Mouse (Mus musculus): Measurements from ENCODE around the gene Mrps26. TPM values are rescaled to one million over a fixed set of nuclear protein-coding genes. Genes with fewer than 3 reads are reported as not detected.

Mrps26 gene
- polyA plus RNA-seq, 1 experiment = 82.5 TPM

GRCm38 (mm10) chr2:130554841-130555240 is 8.7 kb upstream of the Mrps26 start:
- no peak overlapping the region for H3K4me3 ChIP-seq (ENCODE audit: low read depth, low read length)
- H3K27ac ChIP-seq (ENCODE audit: insufficient read depth, low read depth, low read length) = no peak overlapping the region
- 85% methylated on average over 7 of the region's 7 CpGs for WGBS
- TF ChIP-seq POLR2A (IDR thresholded peaks at IDR 0.05; ENCODE audit: low read depth, low read length) (no peak), CTCF (IDR thresholded peaks at IDR 0.05; ENCODE audit: extremely low read depth, insufficient read length, insufficient replicate concordance, low read depth, low read length) (no peak)
- no peaks in the 10 kb centered on the region for H3K4me1 ChIP-seq (ENCODE audit: control insufficient read depth, insufficient read depth, insufficient read length, low read length)
- no peaks in the 10 kb centered on the region for H3K27me3 ChIP-seq (ENCODE audit: control insufficient read depth, insufficient read depth, low read length)
- peaks cover 22% of the 10 kb centered on the region for H3K36me3 ChIP-seq (ENCODE audit: control insufficient read depth, insufficient read depth, low read length)

GRCm38 (mm10) chr2:130556292-130556691 is 7.2 kb upstream of the Mrps26 start:
- Histone ChIP-seq H3K27ac (ENCODE audit: insufficient read depth, low read depth, low read length) (no peak overlapping the region), H3K4me3 (ENCODE audit: low read depth, low read length) (no peak overlapping the region), H3K27me3 (ENCODE audit: control insufficient read depth, insufficient read depth, low read length) (no peaks in the 10 kb centered on the region), H3K4me1 (ENCODE audit: control insufficient read depth, insufficient read depth, insufficient read length, low read length) (no peaks in the 10 kb centered on the region), H3K36me3 (ENCODE audit: control insufficient read depth, insufficient read depth, low read length) (peaks cover 17% of the 10 kb centered on the region)
- 41% methylated on average over 1 of the region's 1 CpGs for WGBS
- no peak for TF ChIP-seq CTCF (IDR thresholded peaks at IDR 0.05; ENCODE audit: extremely low read depth, insufficient read length, insufficient replicate concordance, low read depth, low read length)
- no peak for TF ChIP-seq POLR2A (IDR thresholded peaks at IDR 0.05; ENCODE audit: low read depth, low read length)

DNA sequence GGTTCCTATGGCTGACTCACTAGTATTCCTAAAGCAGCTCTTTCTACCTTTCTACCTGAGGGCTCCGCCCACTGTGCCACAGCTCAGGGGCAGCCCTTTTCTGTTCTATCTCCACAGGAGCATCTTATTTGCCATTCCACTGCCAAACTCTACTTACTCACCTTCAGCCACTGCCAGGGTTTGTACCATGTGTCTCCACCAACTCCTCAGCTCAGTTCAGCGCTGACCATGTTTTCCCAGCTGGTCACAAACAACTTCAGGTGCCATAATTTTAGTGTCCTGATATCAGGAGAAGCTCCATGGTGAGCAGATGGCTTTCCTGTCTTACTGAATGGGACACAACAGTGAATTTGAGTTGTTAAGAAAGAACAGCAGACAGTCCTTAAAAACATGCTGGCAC is 6.1 kb upstream of the Mrps26 start:
- Histone ChIP-seq H3K27me3 (ENCODE audit: control insufficient read depth, insufficient read depth, low read length) (no peaks in the 10 kb centered on the region), H3K4me1 (ENCODE audit: control insufficient read depth, insufficient read depth, insufficient read length, low read length) (no peaks in the 10 kb centered on the region), H3K4me3 (ENCODE audit: low read depth, low read length) (no peak overlapping the region), H3K36me3 (ENCODE audit: control insufficient read depth, insufficient read depth, low read length) (peaks cover 10% of the 10 kb centered on the region), H3K27ac (ENCODE audit: insufficient read depth, low read depth, low read length) (no peak overlapping the region)
- TF ChIP-seq POLR2A (IDR thresholded peaks at IDR 0.05; ENCODE audit: low read depth, low read length) (no peak), CTCF (IDR thresholded peaks at IDR 0.05; ENCODE audit: extremely low read depth, insufficient read length, insufficient replicate concordance, low read depth, low read length) (no peak)
- 98% methylated on average over 2 of the region's 2 CpGs for WGBS

GRCm38 (mm10) chr2:130558015-130558414 is 5.5 kb upstream of the Mrps26 start:
- peaks cover 9% of the 10 kb centered on the region for H3K36me3 ChIP-seq (ENCODE audit: control insufficient read depth, insufficient read depth, low read length)
- H3K27me3 ChIP-seq (ENCODE audit: control insufficient read depth, insufficient read depth, low read length) = no peaks in the 10 kb centered on the region
- no peak overlapping the region for H3K4me3 ChIP-seq (ENCODE audit: low read depth, low read length)
- TF ChIP-seq CTCF (IDR thresholded peaks at IDR 0.05; ENCODE audit: extremely low read depth, insufficient read length, insufficient replicate concordance, low read depth, low read length) (no peak), POLR2A (IDR thresholded peaks at IDR 0.05; ENCODE audit: low read depth, low read length) (no peak)
- H3K27ac ChIP-seq (ENCODE audit: insufficient read depth, low read depth, low read length) = no peak overlapping the region
- 83% methylated on average over 2 of the region's 2 CpGs for WGBS
- peaks cover 4% of the 10 kb centered on the region; the same call in 1 of the 2 replicates for H3K4me1 ChIP-seq (ENCODE audit: control insufficient read depth, insufficient read depth, insufficient read length, low read length)

DNA sequence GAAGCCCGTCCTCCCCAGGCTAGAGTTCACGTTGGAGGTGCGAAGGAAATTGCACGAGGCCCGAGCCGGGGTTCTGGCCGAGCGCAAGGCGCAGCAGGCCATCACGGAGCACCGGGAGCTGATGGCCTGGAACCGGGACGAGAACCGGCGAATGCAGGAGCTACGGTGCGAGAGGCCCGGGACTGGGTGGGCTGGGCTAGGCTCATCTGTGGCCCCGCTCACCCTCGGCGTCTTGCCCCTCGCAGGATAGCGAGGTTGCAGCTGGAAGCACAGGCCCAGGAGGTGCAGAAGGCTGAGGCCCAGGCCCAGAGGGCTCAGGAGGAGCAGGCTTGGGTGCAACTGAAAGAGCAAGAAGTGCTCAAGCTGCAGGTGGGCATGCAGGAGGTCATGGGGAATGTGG is 521 bp downstream of the Mrps26 start:
- TF ChIP-seq POLR2A (IDR thresholded peaks at IDR 0.05; ENCODE audit: low read depth, low read length) = no peak
- no peak for TF ChIP-seq CTCF (IDR thresholded peaks at IDR 0.05; ENCODE audit: extremely low read depth, insufficient read length, insufficient replicate concordance, low read depth, low read length)
- H3K4me1 ChIP-seq (ENCODE audit: control insufficient read depth, insufficient read depth, insufficient read length, low read length) = peaks cover 13% of the 10 kb centered on the region; the same call in 1 of the 2 replicates
- H3K27ac ChIP-seq (ENCODE audit: insufficient read depth, low read depth, low read length) = no peak overlapping the region
- no peaks in the 10 kb centered on the region; the same call in 1 of the 2 replicates for H3K36me3 ChIP-seq (ENCODE audit: control insufficient read depth, insufficient read depth, low read length)
- peak overlapping the region; percentile 85 for H3K4me3 ChIP-seq (ENCODE audit: low read depth, low read length)
- no peaks in the 10 kb centered on the region for H3K27me3 ChIP-seq (ENCODE audit: control insufficient read depth, insufficient read depth, low read length)
- WGBS = 1% methylated on average over 23 of the region's 23 CpGs

GRCm38 (mm10) chr2:130564983-130565382 is 1.4 kb downstream of the Mrps26 start:
- no peak for TF ChIP-seq POLR2A (IDR thresholded peaks at IDR 0.05; ENCODE audit: low read depth, low read length)
- no peak for TF ChIP-seq CTCF (IDR thresholded peaks at IDR 0.05; ENCODE audit: extremely low read depth, insufficient read length, insufficient replicate concordance, low read depth, low read length)
- Histone ChIP-seq H3K4me1 (ENCODE audit: control insufficient read depth, insufficient read depth, insufficient read length, low read length) (peaks cover 13% of the 10 kb centered on the region; the same call in 1 of the 2 replicates), H3K27ac (ENCODE audit: insufficient read depth, low read depth, low read length) (no peak overlapping the region), H3K36me3 (ENCODE audit: control insufficient read depth, insufficient read depth, low read length) (no peaks in the 10 kb centered on the region; the same call in 1 of the 2 replicates), H3K4me3 (ENCODE audit: low read depth, low read length) (peak overlapping the region; percentile 85; the same call in 1 of the 2 replicates), H3K27me3 (ENCODE audit: control insufficient read depth, insufficient read depth, low read length) (no peaks in the 10 kb centered on the region)
- WGBS = 83% methylated on average over 8 of the region's 8 CpGs

GRCm38 (mm10) chr2:130568921-130569320 is 5.4 kb downstream of the Mrps26 start:
- H3K36me3 ChIP-seq (ENCODE audit: control insufficient read depth, insufficient read depth, low read length) = no peaks in the 10 kb centered on the region; the same call in 1 of the 2 replicates
- peaks cover 7% of the 10 kb centered on the region; the same call in 1 of the 2 replicates for H3K4me1 ChIP-seq (ENCODE audit: control insufficient read depth, insufficient read depth, insufficient read length, low read length)
- H3K27ac ChIP-seq (ENCODE audit: insufficient read depth, low read depth, low read length) = no peak overlapping the region
- H3K27me3 ChIP-seq (ENCODE audit: control insufficient read depth, insufficient read depth, low read length) = no peaks in the 10 kb centered on the region
- no peak for TF ChIP-seq CTCF (IDR thresholded peaks at IDR 0.05; ENCODE audit: extremely low read depth, insufficient read length, insufficient replicate concordance, low read depth, low read length)
- no peak for TF ChIP-seq POLR2A (IDR thresholded peaks at IDR 0.05; ENCODE audit: low read depth, low read length)
- no peak overlapping the region for H3K4me3 ChIP-seq (ENCODE audit: low read depth, low read length)
- WGBS = 63% methylated on average over 4 of the region's 4 CpGs

Measured in small intestine, adult 2 months (tissue).